Mouse (Mus musculus): ENCODE results near the gene Themis2. TPM values are rescaled to one million over a fixed set of nuclear protein-coding genes. Genes with fewer than 3 reads are reported as not detected.
"Not testable (repeated sequence)": the region's sequence is repeated elsewhere in the genome, so short reads cannot be mapped to it uniquely, and the experiment has no call there.

Gene Themis2
- total and polyA plus RNA-seq, 3 experiments: 9.3 to 35.7 (median 14.2) TPM

- TF ChIP-seq CHD2 (IDR thresholded peaks at IDR 0.05; ENCODE audit: low read length): peak; percentile 94
- TF ChIP-seq MAFK (IDR thresholded peaks at IDR 0.05; ENCODE audit: insufficient replicate concordance, low read length): 0 out of 2 replicates have a peak, but pooled peaks have one; percentile 7
- TF ChIP-seq MAX (IDR thresholded peaks at IDR 0.05; ENCODE audit: low read length): peak; percentile 95
- no peak for TF ChIP-seq RAD21 (IDR thresholded peaks at IDR 0.05; ENCODE audit: low read depth, low read length)
- no peak; the same call in 1 of the 2 replicates for TF ChIP-seq ETS1 (conservative IDR thresholded peaks at IDR 0.05; ENCODE audit: low read depth, low read length)
- TF ChIP-seq E2F4 (IDR thresholded peaks at IDR 0.05; ENCODE audit: insufficient replicate concordance, low read depth, low read length): peak; percentile 97
- peak; percentile 97 for TF ChIP-seq HCFC1 (IDR thresholded peaks at IDR 0.05; ENCODE audit: low read depth, low read length)
- TF ChIP-seq MAZ (IDR thresholded peaks at IDR 0.05; ENCODE audit: low read depth, low read length): peak; percentile 93; the same call in 1 of the 2 replicates
- TF ChIP-seq ZNF384 (IDR thresholded peaks at IDR 0.05; ENCODE audit: low read depth, low read length): peak; percentile 96
- TF ChIP-seq NELFE (IDR thresholded peaks at IDR 0.05; ENCODE audit: low read depth, low read length): peak; percentile 80
- TF ChIP-seq PAX5 (IDR thresholded peaks at IDR 0.05; ENCODE audit: low read length): no peak
- 0 out of 2 replicates have a peak, but pooled peaks have one; percentile 3 for TF ChIP-seq BHLHE40 (IDR thresholded peaks at IDR 0.05; ENCODE audit: low read depth, low read length)
- no peak for TF ChIP-seq USF2 (conservative IDR thresholded peaks at IDR 0.05; ENCODE audit: low read depth, low read length)
- no peak for TF ChIP-seq JUN (IDR thresholded peaks at IDR 0.05; ENCODE audit: insufficient read depth, low read depth, low read length)
- TF ChIP-seq SIN3A (IDR thresholded peaks at IDR 0.05; ENCODE audit: low read length): peak; percentile 97
- TF ChIP-seq EP300 (IDR thresholded peaks at IDR 0.05; ENCODE audit: low read length): no peak
- peak; percentile 71 for TF ChIP-seq NRF1 (IDR thresholded peaks at IDR 0.05; ENCODE audit: low read depth, low read length)
- TF ChIP-seq MYC (IDR thresholded peaks at IDR 0.05; ENCODE audit: low read depth, low read length): peak; percentile 93
Observed at GRCm38 (mm10) chr4:132767914-132768876, 28.0 kb downstream of the Themis2 start, which contains the start of gene Rpa2 (continued).

- in situ Hi-C loops (cut with MboI; ENCODE audit: low pct_ligation_motif_present, low pct_unique_long_range_greater_than_20kb, low sequenced_read_pairs); H3K4me2 ChIP-seq (ENCODE audit: insufficient read depth, low read depth, poor library complexity, severe bottlenecking); H3K79me2 ChIP-seq (replicated peaks; ENCODE audit: control insufficient read depth, extremely low read depth, insufficient read depth, poor library complexity, severe bottlenecking); H3K36me3 ChIP-seq (replicated peaks in 1 of 2; ENCODE audit: control insufficient read depth in 1 of 2, insufficient read depth in 1 of 2, low read length in 1 of 2); dilution Hi-C loops (cut with MboI; ENCODE audit: extremely low pct_ligation_motif_present, extremely low pct_unique_long_range_greater_than_20kb, low sequenced_read_pairs); H3K27me3 ChIP-seq (replicated peaks); H3K9ac ChIP-seq (ENCODE audit: insufficient read depth, low read depth); H3K4me3 ChIP-seq (replicated peaks in 1 of 3; ENCODE audit: low read depth in 2 of 3, low read length in 2 of 3, poor library complexity in 1 of 3); H3K9me3 ChIP-seq (replicated peaks; ENCODE audit: low read length); H3K27ac ChIP-seq (ENCODE audit: insufficient read depth, low read depth); DNase-seq (ENCODE audit: extremely low read depth): not testable (repeated sequence)
- peak in 1 of 2 experiments; percentile 20; a peak in 1 of 4 replicates for TF ChIP-seq CTCF (conservative IDR thresholded peaks at IDR 0.05 in 1 of 2, IDR thresholded peaks at IDR 0.05 in 1 of 2; ENCODE audit: low read depth in 2 of 2, low read length in 2 of 2)
- H3K4me1 ChIP-seq (ENCODE audit: control insufficient read depth in 1 of 2, insufficient read depth in 2 of 2): peaks cover 7 to 24% of the 10 kb centered on the region in 2 experiments
Observed at GRCm38 (mm10) chr4:132763125-132763524, 33.1 kb downstream of the Themis2 start.

All from CH12.LX (cell line).